Mouse (Mus musculus): ENCODE measurements at regions not wholly inside any gene's neighbourhood (a gene's known extent, or its start where the extent isn't known, plus 50 kb on each side); places are given as distances from the start of the nearest gene placed in this dataset.

- DNase-seq (ENCODE audit: low spot score), result no peak
Observed at GRCm38 (mm10) chr7:135990321-135990720, 274.2 kb upstream of the Mki67 start.

GRCm38 (mm10) chr7:135996896-135997295 lies 280.7 kb upstream of the Mki67 start:
- DNase-seq (ENCODE audit: low spot score), result no peak

GRCm38 (mm10) chr7:135997640-135998039 lies 281.5 kb upstream of the Mki67 start:
- DNase-seq (ENCODE audit: low spot score), result no peak

- no peak for DNase-seq (ENCODE audit: low spot score)
Observed at GRCm38 (mm10) chr7:136002382-136002781, 286.2 kb upstream of the Mki67 start.

GRCm38 (mm10) chr7:136003291-136003690 lies 287.1 kb upstream of the Mki67 start:
- DNase-seq (ENCODE audit: low spot score), result no peak

GRCm38 (mm10) chr7:136007796-136008455 lies 291.8 kb upstream of the Mki67 start:
- no peak for DNase-seq (ENCODE audit: low spot score)

GRCm38 (mm10) chr7:136008486-136008885 lies 292.3 kb upstream of the Mki67 start:
- DNase-seq (ENCODE audit: low spot score), result no peak

- DNase-seq (ENCODE audit: low spot score), result no peak
Observed at GRCm38 (mm10) chr7:136010013-136010412, 293.9 kb upstream of the Mki67 start.

GRCm38 (mm10) chr7:136014706-136015105 lies 298.5 kb upstream of the Mki67 start:
- DNase-seq (ENCODE audit: low spot score), result no peak

GRCm38 (mm10) chr7:136016918-136017317 lies 300.8 kb upstream of the Mki67 start:
- DNase-seq (ENCODE audit: low spot score), result no peak

- DNase-seq (ENCODE audit: low spot score), result no peak
Observed at GRCm38 (mm10) chr7:136020577-136020976, 304.4 kb upstream of the Mki67 start.

- DNase-seq (ENCODE audit: low spot score), result no peak
Observed at GRCm38 (mm10) chr7:136021071-136021470, 304.9 kb upstream of the Mki67 start.

- no peak for DNase-seq (ENCODE audit: low spot score)
Observed at GRCm38 (mm10) chr7:136022781-136023448, 306.8 kb upstream of the Mki67 start.

GRCm38 (mm10) chr7:136026451-136026850 lies 310.3 kb upstream of the Mki67 start:
- DNase-seq (ENCODE audit: low spot score), result no peak

- DNase-seq (ENCODE audit: low spot score), result no peak
Observed at GRCm38 (mm10) chr7:136032026-136032425, 315.9 kb upstream of the Mki67 start.

GRCm38 (mm10) chr7:136033536-136033935 lies 317.4 kb upstream of the Mki67 start:
- no peak for DNase-seq (ENCODE audit: low spot score)

GRCm38 (mm10) chr7:136035735-136036134 lies 319.6 kb upstream of the Mki67 start:
- no peak for DNase-seq (ENCODE audit: low spot score)

- DNase-seq (ENCODE audit: low spot score), result no peak
Observed at GRCm38 (mm10) chr7:136038072-136038471, 321.9 kb upstream of the Mki67 start.

- DNase-seq (ENCODE audit: low spot score), result no peak
Observed at GRCm38 (mm10) chr7:136038906-136039305, 322.7 kb upstream of the Mki67 start.

GRCm38 (mm10) chr7:136041921-136042320 lies 325.8 kb upstream of the Mki67 start:
- DNase-seq (ENCODE audit: low spot score), result no peak

- DNase-seq (ENCODE audit: low spot score), result no peak
Observed at GRCm38 (mm10) chr7:136046645-136047363, 330.6 kb upstream of the Mki67 start.

- no peak for DNase-seq (ENCODE audit: low spot score)
Observed at GRCm38 (mm10) chr7:136047364-136047945, 331.3 kb upstream of the Mki67 start.
